Mouse (Mus musculus): ENCODE measurements around the gene Mia2.

- TF ChIP-seq POLR2A (IDR thresholded peaks at IDR 0.05; ENCODE audit: insufficient read depth, low read depth, low read length) (no peak), CTCF (IDR thresholded peaks at IDR 0.05; ENCODE audit: insufficient read depth, low read depth, low read length) (no peak)
Measured at GRCm38 (mm10) chr12:59169935-59170334, 74.3 kb downstream of the Mia2 start.

Measured in olfactory bulb, adult 2 months (tissue).